Mouse (Mus musculus) heart, adult 2 months (tissue): ENCODE results near the gene Sap30l.

Experiments used
- CTCF ChIP-seq: fragments of 200-600 bp; IDR thresholded peaks from 2 replicates; pipeline ENCODE4 v1.8.1; 2022; ENCODE audit warnings: antibody characterized with exemption, mild to moderate bottlenecking, moderate library complexity
- EP300 ChIP-seq: fragments of 200-500 bp; IDR thresholded peaks from 2 replicates; pipeline ENCODE4 v1.6.1; 2011; ENCODE audit warnings: low read depth, low read length, control low read depth; ENCODE audit not compliant: insufficient read depth
- POLR2A ChIP-seq: fragments of 200-500 bp; IDR thresholded peaks from 2 replicates; pipeline ENCODE4 v1.6.1; 2011; ENCODE audit warnings: mild to moderate bottlenecking, low read depth, low read length, control low read depth; ENCODE audit not compliant: insufficient read depth

DNA sequence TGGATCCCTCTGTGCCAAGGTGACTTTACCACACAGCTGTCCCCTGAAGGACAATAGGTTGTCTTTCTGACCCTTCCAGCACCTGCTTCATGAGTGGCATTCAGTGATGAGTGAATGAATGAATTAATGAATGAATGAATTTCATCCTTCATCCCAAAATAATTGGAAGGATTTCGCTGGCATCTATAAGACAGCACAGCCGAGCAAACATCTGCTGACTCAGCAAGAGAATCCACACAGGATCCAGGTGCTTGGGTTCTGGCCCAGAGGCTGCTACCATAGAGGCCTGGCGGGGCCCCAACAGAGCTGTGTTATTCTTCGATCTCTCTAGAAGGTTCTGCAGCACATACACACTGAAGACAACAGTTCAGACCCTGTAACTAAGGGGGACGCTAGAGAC is 30.7 kb upstream of the Sap30l start:
- TF ChIP-seq POLR2A (no peak), CTCF (no peak), EP300 (no peak)
